Mouse (Mus musculus): ENCODE data around the gene Pold2. TPM values are rescaled to one million over a fixed set of nuclear protein-coding genes. Genes with fewer than 3 reads are reported as not detected.
A peak's percentile ranks its signal among the peaks of the same experiment; 100 is the strongest.

Gene Pold2
- polyA plus RNA-seq, 1 experiment, result 50.2 TPM

DNA sequence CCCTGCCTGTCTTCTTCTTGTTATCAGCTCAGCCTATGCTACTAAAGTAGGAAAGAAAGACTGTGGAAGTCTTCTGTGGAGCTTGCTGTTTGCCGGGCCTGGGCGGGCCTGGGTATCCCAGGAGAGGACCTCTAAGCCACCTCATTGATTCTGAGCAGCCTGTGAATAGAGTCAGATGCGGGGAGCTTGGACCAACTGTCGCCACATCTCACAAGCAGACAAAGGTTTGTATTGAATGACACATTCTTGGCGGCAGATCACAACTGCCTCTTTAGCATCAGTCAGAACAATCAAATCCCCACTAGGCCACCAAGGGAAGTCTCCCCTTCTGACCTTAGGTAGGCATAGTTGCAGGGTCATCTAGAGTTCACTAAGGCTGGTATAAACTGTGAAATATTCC is 9.2 kb upstream of the Pold2 start:
- WGBS, result 78% methylated on average over 5 of the region's 5 CpGs
- Histone ChIP-seq H3K36me3 (ENCODE audit: control insufficient read depth, insufficient read depth, low read length) (no peaks in the 10 kb centered on the region), H3K4me3 (ENCODE audit: insufficient read depth, low read depth, low read length) (no peak overlapping the region), H3K27ac (ENCODE audit: insufficient read depth, low read depth, low read length) (no peak overlapping the region), H3K27me3 (replicated peaks; ENCODE audit: control insufficient read depth, insufficient read depth, low read length) (no peaks in the 10 kb centered on the region), H3K4me1 (ENCODE audit: control insufficient read depth, insufficient read depth, low read length) (peaks cover 5% of the 10 kb centered on the region; the same call in 1 of the 2 replicates)
- no peak for DNase-seq
- TF ChIP-seq POLR2A (IDR thresholded peaks at IDR 0.05; ENCODE audit: low read depth, low read length) (no peak), CTCF (conservative IDR thresholded peaks at IDR 0.05; ENCODE audit: insufficient read depth, insufficient read length, low read depth, low read length) (no peak)

GRCm38 (mm10) chr11:5886187-5886586 is 8.1 kb upstream of the Pold2 start:
- peak; percentile 76 for DNase-seq
- TF ChIP-seq POLR2A (IDR thresholded peaks at IDR 0.05; ENCODE audit: low read depth, low read length) (no peak), CTCF (conservative IDR thresholded peaks at IDR 0.05; ENCODE audit: insufficient read depth, insufficient read length, low read depth, low read length) (peak; percentile 84)
- WGBS, result 12% methylated on average over 9 of the region's 9 CpGs
- Histone ChIP-seq H3K27me3 (replicated peaks; ENCODE audit: control insufficient read depth, insufficient read depth, low read length) (no peaks in the 10 kb centered on the region), H3K4me1 (ENCODE audit: control insufficient read depth, insufficient read depth, low read length) (no peaks in the 10 kb centered on the region), H3K27ac (ENCODE audit: insufficient read depth, low read depth, low read length) (no peak overlapping the region), H3K36me3 (ENCODE audit: control insufficient read depth, insufficient read depth, low read length) (no peaks in the 10 kb centered on the region), H3K4me3 (ENCODE audit: insufficient read depth, low read depth, low read length) (no peak overlapping the region)

GRCm38 (mm10) chr11:5882518-5882917 is 4.4 kb upstream of the Pold2 start:
- Histone ChIP-seq H3K27me3 (replicated peaks; ENCODE audit: control insufficient read depth, insufficient read depth, low read length) (no peaks in the 10 kb centered on the region), H3K27ac (ENCODE audit: insufficient read depth, low read depth, low read length) (no peak overlapping the region), H3K4me3 (ENCODE audit: insufficient read depth, low read depth, low read length) (no peak overlapping the region), H3K36me3 (ENCODE audit: control insufficient read depth, insufficient read depth, low read length) (no peaks in the 10 kb centered on the region), H3K4me1 (ENCODE audit: control insufficient read depth, insufficient read depth, low read length) (peaks cover 5% of the 10 kb centered on the region; the same call in 1 of the 2 replicates)
- WGBS, result 70% methylated on average over 8 of the region's 8 CpGs
- DNase-seq, result no peak
- no peak for TF ChIP-seq CTCF (conservative IDR thresholded peaks at IDR 0.05; ENCODE audit: insufficient read depth, insufficient read length, low read depth, low read length)
- TF ChIP-seq POLR2A (IDR thresholded peaks at IDR 0.05; ENCODE audit: low read depth, low read length), result no peak

DNA sequence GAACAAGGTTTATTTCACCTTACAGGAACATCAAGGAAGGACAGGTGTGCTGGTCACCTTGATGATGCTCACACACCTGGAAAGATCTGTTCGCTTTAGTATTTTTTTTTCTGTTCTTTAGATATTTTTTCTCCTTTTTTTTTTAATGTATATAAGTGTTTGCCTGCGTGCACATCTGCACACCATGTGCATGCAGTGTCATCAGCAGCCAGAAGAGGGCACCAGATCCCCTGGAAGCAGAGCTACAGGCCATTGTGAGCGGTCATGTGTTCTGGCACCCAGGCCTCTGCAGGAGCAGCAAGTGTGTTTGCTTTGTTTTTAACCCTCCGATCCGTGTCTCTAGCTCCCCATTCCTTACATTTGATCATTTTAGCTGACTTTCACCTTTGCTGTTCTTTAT is 1.8 kb upstream of the Pold2 start:
- peaks cover 5% of the 10 kb centered on the region; the same call in 1 of the 2 replicates for H3K4me1 ChIP-seq (ENCODE audit: control insufficient read depth, insufficient read depth, low read length)
- H3K36me3 ChIP-seq (ENCODE audit: control insufficient read depth, insufficient read depth, low read length), result no peaks in the 10 kb centered on the region
- H3K27ac ChIP-seq (ENCODE audit: insufficient read depth, low read depth, low read length), result no peak overlapping the region
- no peaks in the 10 kb centered on the region for H3K27me3 ChIP-seq (replicated peaks; ENCODE audit: control insufficient read depth, insufficient read depth, low read length)
- peak; percentile 66 for DNase-seq
- TF ChIP-seq POLR2A (IDR thresholded peaks at IDR 0.05; ENCODE audit: low read depth, low read length) (no peak), CTCF (conservative IDR thresholded peaks at IDR 0.05; ENCODE audit: insufficient read depth, insufficient read length, low read depth, low read length) (peak; percentile 79)
- WGBS, result 73% methylated on average over 5 of the region's 5 CpGs
- no peak overlapping the region for H3K4me3 ChIP-seq (ENCODE audit: insufficient read depth, low read depth, low read length)

GRCm38 (mm10) chr11:5878661-5879060 is 569 bp upstream of the Pold2 start:
- Histone ChIP-seq H3K4me3 (ENCODE audit: insufficient read depth, low read depth, low read length) (no peak overlapping the region), H3K27ac (ENCODE audit: insufficient read depth, low read depth, low read length) (peak overlapping the region; percentile 58), H3K36me3 (ENCODE audit: control insufficient read depth, insufficient read depth, low read length) (no peaks in the 10 kb centered on the region), H3K27me3 (replicated peaks; ENCODE audit: control insufficient read depth, insufficient read depth, low read length) (no peaks in the 10 kb centered on the region), H3K4me1 (ENCODE audit: control insufficient read depth, insufficient read depth, low read length) (peaks cover 5% of the 10 kb centered on the region; the same call in 1 of the 2 replicates)
- no peak for TF ChIP-seq POLR2A (IDR thresholded peaks at IDR 0.05; ENCODE audit: low read depth, low read length)
- TF ChIP-seq CTCF (conservative IDR thresholded peaks at IDR 0.05; ENCODE audit: insufficient read depth, insufficient read length, low read depth, low read length), result no peak
- no peak for DNase-seq
- WGBS, result 41% methylated on average over 8 of the region's 8 CpGs

- Histone ChIP-seq H3K27ac (ENCODE audit: insufficient read depth, low read depth, low read length) (no peak overlapping the region), H3K36me3 (ENCODE audit: control insufficient read depth, insufficient read depth, low read length) (no peaks in the 10 kb centered on the region), H3K27me3 (replicated peaks; ENCODE audit: control insufficient read depth, insufficient read depth, low read length) (no peaks in the 10 kb centered on the region), H3K4me3 (ENCODE audit: insufficient read depth, low read depth, low read length) (0 out of 2 replicates have a peak overlapping the region, but pooled peaks have one; percentile 7), H3K4me1 (ENCODE audit: control insufficient read depth, insufficient read depth, low read length) (peaks cover 5% of the 10 kb centered on the region; the same call in 1 of the 2 replicates)
- no peak for DNase-seq
- TF ChIP-seq POLR2A (IDR thresholded peaks at IDR 0.05; ENCODE audit: low read depth, low read length) (no peak), CTCF (conservative IDR thresholded peaks at IDR 0.05; ENCODE audit: insufficient read depth, insufficient read length, low read depth, low read length) (no peak)
- 6% methylated on average over 5 of the region's 5 CpGs for WGBS
Measured at GRCm38 (mm10) chr11:5877421-5877820, 671 bp downstream of the Pold2 start.

DNA sequence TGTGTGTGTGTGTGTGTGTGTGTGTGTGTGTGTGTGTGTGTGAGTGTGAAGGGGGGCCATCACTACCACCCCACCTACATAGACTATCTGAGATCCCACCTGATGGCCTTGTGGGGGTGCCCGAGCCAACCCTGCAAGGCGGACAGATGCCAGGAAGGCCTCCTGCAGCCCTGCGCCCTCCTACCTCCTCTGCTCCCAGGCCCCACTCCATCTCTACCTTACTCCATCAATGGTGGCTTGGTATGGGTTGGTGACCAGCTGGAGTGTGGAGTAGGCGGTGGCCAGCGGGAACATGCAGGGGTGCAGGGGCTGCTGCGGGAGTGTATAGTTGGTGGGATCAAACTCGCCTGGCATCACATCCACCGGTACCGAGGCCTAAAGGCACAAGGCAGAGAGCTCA is 4.9 kb downstream of the Pold2 start:
- Histone ChIP-seq H3K36me3 (ENCODE audit: control insufficient read depth, insufficient read depth, low read length) (no peaks in the 10 kb centered on the region), H3K4me1 (ENCODE audit: control insufficient read depth, insufficient read depth, low read length) (no peaks in the 10 kb centered on the region), H3K27ac (ENCODE audit: insufficient read depth, low read depth, low read length) (no peak overlapping the region), H3K27me3 (replicated peaks; ENCODE audit: control insufficient read depth, insufficient read depth, low read length) (no peaks in the 10 kb centered on the region), H3K4me3 (ENCODE audit: insufficient read depth, low read depth, low read length) (no peak overlapping the region)
- TF ChIP-seq POLR2A (IDR thresholded peaks at IDR 0.05; ENCODE audit: low read depth, low read length), result no peak
- TF ChIP-seq CTCF (conservative IDR thresholded peaks at IDR 0.05; ENCODE audit: insufficient read depth, insufficient read length, low read depth, low read length), result no peak
- DNase-seq, result no peak
- WGBS, result 97% methylated on average over 9 of the region's 9 CpGs

Data from kidney, adult 2 months (tissue).